Mouse (Mus musculus): ENCODE data around the gene Rmnd5a. TPM values are rescaled to one million over a fixed set of nuclear protein-coding genes. Genes with fewer than 3 reads are reported as not detected.

Rmnd5a gene
- polyA plus RNA-seq, 1 experiment from 2014 or later, result 8.4 TPM

DNA sequence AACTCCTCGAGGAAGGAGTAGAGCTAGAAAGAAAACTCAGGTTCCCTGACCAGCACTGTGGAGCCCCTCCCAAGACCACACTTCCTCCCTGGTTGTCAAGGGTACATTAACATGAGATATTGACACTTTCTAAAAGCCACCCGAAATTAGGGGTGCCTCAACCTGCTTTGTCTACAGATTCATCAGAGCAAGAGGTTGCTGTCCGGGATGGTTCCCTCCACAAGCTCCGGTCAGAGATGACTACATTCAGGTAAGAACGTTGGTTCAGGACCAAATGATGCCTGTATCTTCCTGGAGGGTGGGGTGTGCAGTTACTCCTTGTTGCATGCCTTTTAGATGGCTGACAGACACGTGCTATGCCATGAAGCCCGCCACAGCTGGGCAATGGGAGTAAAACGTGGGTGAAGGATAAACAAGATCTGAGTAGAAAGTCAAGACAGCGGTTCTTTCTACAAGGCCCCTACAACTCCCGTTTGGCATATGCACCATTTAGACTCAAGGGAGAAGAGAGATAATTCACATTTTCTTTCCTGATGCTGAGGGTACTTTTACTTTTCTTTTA, 87.5 kb downstream of the Rmnd5a start:
- Histone ChIP-seq H3K9me3 (no peaks in the 10 kb centered on the region; the same call in 1 of the 2 replicates), H3K36me3 (replicated peaks) (no peaks in the 10 kb centered on the region), H3K27ac (no peak overlapping the region), H3K27me3 (ENCODE audit: poor library complexity, severe bottlenecking) (no peaks in the 10 kb centered on the region), H3K4me1 (no peaks in the 10 kb centered on the region), H3K4me3 (no peak overlapping the region)
- WGBS, result 90% methylated on average over 10 of the region's 10 CpGs
- no peak for DNase-seq (ENCODE audit: extremely low spot score, low spot score)

- H3K27me3 ChIP-seq (ENCODE audit: poor library complexity, severe bottlenecking), result no peaks in the 10 kb centered on the region
- no peak overlapping the region for H3K4me3 ChIP-seq
- no peak for DNase-seq (ENCODE audit: extremely low spot score, low spot score)
- no peaks in the 10 kb centered on the region; the same call in 1 of the 2 replicates for H3K9me3 ChIP-seq
- no peak overlapping the region for H3K27ac ChIP-seq
- WGBS, result 94% methylated on average over 6 of the region's 6 CpGs
- no peaks in the 10 kb centered on the region for H3K4me1 ChIP-seq
- no peaks in the 10 kb centered on the region for H3K36me3 ChIP-seq (replicated peaks)
Observed at GRCm38 (mm10) chr6:71352201-71352600, 88.2 kb downstream of the Rmnd5a start.

- Histone ChIP-seq H3K27me3 (ENCODE audit: poor library complexity, severe bottlenecking) (no peaks in the 10 kb centered on the region), H3K4me3 (no peak overlapping the region), H3K27ac (no peak overlapping the region), H3K36me3 (replicated peaks) (no peaks in the 10 kb centered on the region), H3K9me3 (no peaks in the 10 kb centered on the region; the same call in 1 of the 2 replicates), H3K4me1 (no peaks in the 10 kb centered on the region)
- no peak for DNase-seq (ENCODE audit: extremely low spot score, low spot score)
- 95% methylated on average over 3 of the region's 3 CpGs for WGBS
Observed at GRCm38 (mm10) chr6:71351201-71351600, 89.2 kb downstream of the Rmnd5a start.

DNA sequence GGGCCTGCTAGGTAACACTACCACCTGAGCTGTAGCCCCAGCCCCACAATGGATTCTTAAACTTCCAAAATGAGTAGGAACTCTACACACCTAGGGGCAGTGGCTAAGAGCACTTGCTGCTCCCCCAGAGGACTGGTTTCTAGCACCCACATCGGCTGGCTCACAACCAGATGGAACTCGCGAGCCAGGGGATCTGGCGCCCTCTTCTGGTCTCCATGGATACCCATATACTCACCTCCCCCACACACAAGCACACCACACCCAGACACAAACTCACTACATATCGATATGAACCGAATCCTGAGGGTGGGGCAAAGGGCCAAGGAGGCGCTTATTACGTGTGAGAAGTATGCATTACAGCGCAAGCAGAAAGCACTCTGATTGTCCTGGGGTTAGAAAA, 92.4 kb downstream of the Rmnd5a start:
- 93% methylated on average over 9 of the region's 9 CpGs for WGBS
- H3K4me1 ChIP-seq, result no peaks in the 10 kb centered on the region
- H3K9me3 ChIP-seq, result no peaks in the 10 kb centered on the region; the same call in 1 of the 2 replicates
- H3K27ac ChIP-seq, result no peak overlapping the region
- DNase-seq (ENCODE audit: extremely low spot score, low spot score), result no peak
- no peak overlapping the region for H3K4me3 ChIP-seq
- H3K27me3 ChIP-seq (ENCODE audit: poor library complexity, severe bottlenecking), result no peaks in the 10 kb centered on the region
- no peaks in the 10 kb centered on the region for H3K36me3 ChIP-seq (replicated peaks)

DNA sequence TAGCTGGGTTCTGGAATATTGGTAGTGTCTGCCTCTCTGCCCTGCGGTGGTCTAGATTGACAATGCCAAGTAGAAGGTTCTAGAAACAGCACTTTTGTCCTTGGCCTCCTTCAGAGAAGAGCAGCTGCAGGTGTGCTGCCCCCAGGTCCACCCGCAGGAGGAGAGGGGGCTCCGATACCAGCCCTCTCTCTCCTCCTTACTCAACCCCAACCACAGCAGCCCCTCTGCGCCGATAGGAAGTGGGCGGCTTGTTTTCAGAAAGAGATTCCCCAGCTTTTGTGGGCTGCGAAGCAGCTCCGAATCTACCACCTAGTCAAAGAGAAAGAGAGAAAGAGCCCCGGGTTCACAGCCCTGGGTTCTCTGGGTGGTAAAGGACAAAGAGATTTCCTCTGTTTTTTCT, 99.3 kb downstream of the Rmnd5a start:
- no peaks in the 10 kb centered on the region for H3K36me3 ChIP-seq (replicated peaks)
- H3K27ac ChIP-seq, result no peak overlapping the region
- no peak overlapping the region for H3K4me3 ChIP-seq
- no peaks in the 10 kb centered on the region for H3K9me3 ChIP-seq
- WGBS, result 90% methylated on average over 9 of the region's 9 CpGs
- H3K4me1 ChIP-seq, result no peaks in the 10 kb centered on the region
- no peak for DNase-seq (ENCODE audit: extremely low spot score, low spot score)
- no peaks in the 10 kb centered on the region for H3K27me3 ChIP-seq (ENCODE audit: poor library complexity, severe bottlenecking)

- Histone ChIP-seq H3K4me3 (no peak overlapping the region), H3K9me3 (no peaks in the 10 kb centered on the region), H3K27me3 (ENCODE audit: poor library complexity, severe bottlenecking) (no peaks in the 10 kb centered on the region), H3K4me1 (no peaks in the 10 kb centered on the region), H3K36me3 (replicated peaks) (no peaks in the 10 kb centered on the region), H3K27ac (no peak overlapping the region)
- no peak for DNase-seq (ENCODE audit: extremely low spot score, low spot score)
- 86% methylated on average over 4 of the region's 4 CpGs for WGBS
Observed at GRCm38 (mm10) chr6:71339351-71339750, 101.1 kb downstream of the Rmnd5a start.

- Histone ChIP-seq H3K27ac (no peak overlapping the region), H3K9me3 (no peaks in the 10 kb centered on the region), H3K36me3 (replicated peaks) (no peaks in the 10 kb centered on the region), H3K27me3 (ENCODE audit: poor library complexity, severe bottlenecking) (no peaks in the 10 kb centered on the region), H3K4me3 (no peak overlapping the region), H3K4me1 (no peaks in the 10 kb centered on the region)
- 89% methylated on average over 3 of the region's 3 CpGs for whole genome bisulfite sequencing
- DNase-seq (ENCODE audit: extremely low spot score, low spot score), result no peak
Observed at GRCm38 (mm10) chr6:71338941-71339340, 101.5 kb downstream of the Rmnd5a start.

Other genes with a start within 250 kb of the Rmnd5a start
- gene Fabp1, start 240.8 kb downstream of the Rmnd5a start, polyA plus RNA-seq (2016; fragmentation: Nextera tagmentation; extraction: Ambion mirVana), result not detected in 2 replicates
- 30.1 and 31.9 TPM in 2 replicates for gene Krcc1, start 169.0 kb downstream of the Rmnd5a start, polyA plus RNA-seq (2016; fragmentation: Nextera tagmentation; extraction: Ambion mirVana)
- gene Smyd1, start 118.4 kb downstream of the Rmnd5a start, polyA plus RNA-seq (2016; fragmentation: Nextera tagmentation; extraction: Ambion mirVana), result 0.09 and 0.15 TPM in 2 replicates
- 0.09 TPM in 1 of 2 replicates, not detected in the other for gene Cd8b1, start 117.8 kb downstream of the Rmnd5a start, polyA plus RNA-seq (2016; fragmentation: Nextera tagmentation; extraction: Ambion mirVana)
- not detected in 2 replicates for gene Cd8a, start 67.2 kb downstream of the Rmnd5a start, polyA plus RNA-seq (2016; fragmentation: Nextera tagmentation; extraction: Ambion mirVana)
- 9.0 and 9.6 TPM in 2 replicates for gene Rnf103, start 53.3 kb upstream of the Rmnd5a start, polyA plus RNA-seq (2016; fragmentation: Nextera tagmentation; extraction: Ambion mirVana)
- gene Chmp3, start 103.2 kb upstream of the Rmnd5a start, polyA plus RNA-seq (2016; fragmentation: Nextera tagmentation; extraction: Ambion mirVana), result 45.8 and 46.6 TPM in 2 replicates
- gene Kdm3a, start 192.4 kb upstream of the Rmnd5a start, polyA plus RNA-seq (2016; fragmentation: Nextera tagmentation; extraction: Ambion mirVana), result 76.6 and 79.5 TPM in 2 replicates

Measured in forebrain, embryonic 10.5 days (tissue).